Mouse (Mus musculus): ENCODE data around the gene Mnat1.
"Not testable (repeated sequence)": the region's sequence is repeated elsewhere in the genome, so short reads cannot be mapped to it uniquely, and the experiment has no call there.

Mnat1 gene

DNA sequence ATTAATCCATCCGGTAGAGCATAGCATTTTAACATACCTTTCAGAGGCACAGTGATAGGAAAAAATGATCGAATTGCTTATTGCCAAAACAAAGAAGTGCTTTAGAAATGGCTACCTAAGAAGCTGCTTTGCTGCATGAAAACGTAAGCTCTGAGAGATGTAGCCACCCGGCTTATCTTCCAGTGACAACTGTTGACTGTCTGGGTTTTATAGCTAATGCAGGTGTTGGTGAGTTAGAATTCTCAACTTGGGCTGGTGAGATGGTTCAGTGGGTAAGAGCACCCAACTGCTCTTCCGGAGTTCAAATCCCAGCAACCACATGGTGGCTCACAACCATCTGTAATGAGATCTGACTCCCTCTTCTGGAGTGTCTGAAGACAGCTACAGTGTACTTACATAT, 27.5 kb downstream of the Mnat1 start:
- DNase-seq: not testable (repeated sequence)

DNA sequence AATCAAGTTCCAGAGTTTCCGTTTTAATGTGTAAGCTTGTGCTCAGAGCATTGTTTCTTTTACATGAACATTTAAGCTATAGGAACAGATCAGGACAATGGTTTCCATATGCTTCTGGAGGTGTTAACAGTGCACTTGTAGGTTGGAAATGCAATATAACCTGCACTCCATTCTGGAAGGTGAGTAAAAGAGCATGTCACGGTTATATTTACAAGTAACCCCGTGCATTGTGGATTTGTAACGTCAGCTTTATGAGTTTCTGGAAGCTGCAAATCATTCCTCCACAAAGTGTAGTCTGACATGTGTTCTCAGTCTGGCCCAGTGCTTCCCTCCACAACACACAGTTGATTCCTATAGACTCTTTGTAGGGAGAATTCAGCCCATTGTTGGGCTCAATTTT, 30.6 kb downstream of the Mnat1 start:
- DNase-seq: no peak

DNA sequence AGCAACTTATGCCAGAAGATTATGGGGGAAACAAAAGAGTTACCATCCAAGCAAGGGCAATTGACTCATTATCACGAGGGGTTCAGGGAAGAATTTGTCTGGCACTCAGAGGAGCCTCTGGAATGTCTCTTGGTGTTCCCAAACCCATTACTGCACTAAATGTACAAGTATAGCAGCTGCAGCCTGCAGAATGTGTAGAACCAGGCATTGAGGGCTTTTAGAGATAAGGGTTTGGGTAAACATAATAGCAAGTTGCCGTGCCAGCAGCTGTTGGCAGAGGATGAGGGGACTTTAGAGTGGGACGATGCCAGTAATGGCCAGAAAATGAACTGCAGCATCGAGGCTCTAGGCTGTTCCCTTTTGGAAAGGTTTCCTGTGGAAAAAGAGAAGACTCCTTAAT, 36.8 kb downstream of the Mnat1 start:
- peak; percentile 94 for DNase-seq

GRCm38 (mm10) chr12:73162408-73163181, 39.1 kb downstream of the Mnat1 start:
- peak; percentile 96 for DNase-seq

- DNase-seq: no peak
Measured at GRCm38 (mm10) chr12:73170794-73171193, 47.3 kb downstream of the Mnat1 start.

GRCm38 (mm10) chr12:73183896-73184295, 60.4 kb downstream of the Mnat1 start:
- no peak for DNase-seq

DNA sequence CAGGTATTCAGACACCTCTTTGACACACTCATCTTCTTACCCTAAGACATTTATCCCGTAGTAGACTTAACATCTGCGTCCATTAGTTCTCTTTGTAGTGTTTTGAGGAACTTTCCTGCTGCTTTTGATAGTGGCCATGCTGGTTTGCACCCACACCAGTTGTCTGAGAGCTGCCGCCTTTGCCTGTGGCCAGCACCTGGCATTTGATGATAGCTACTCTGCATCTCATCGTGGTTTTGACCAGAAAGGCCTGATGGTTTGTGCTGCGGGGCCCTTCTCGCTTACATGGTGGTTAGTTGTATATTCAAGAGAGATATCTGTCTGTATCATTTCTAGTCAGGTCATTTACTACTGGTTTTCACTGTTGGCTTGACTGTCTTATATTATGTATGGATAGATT, 73.8 kb downstream of the Mnat1 start:
- DNase-seq: peak; percentile 40

GRCm38 (mm10) chr12:73198451-73198850, 74.9 kb downstream of the Mnat1 start:
- DNase-seq: peak; percentile 13

DNA sequence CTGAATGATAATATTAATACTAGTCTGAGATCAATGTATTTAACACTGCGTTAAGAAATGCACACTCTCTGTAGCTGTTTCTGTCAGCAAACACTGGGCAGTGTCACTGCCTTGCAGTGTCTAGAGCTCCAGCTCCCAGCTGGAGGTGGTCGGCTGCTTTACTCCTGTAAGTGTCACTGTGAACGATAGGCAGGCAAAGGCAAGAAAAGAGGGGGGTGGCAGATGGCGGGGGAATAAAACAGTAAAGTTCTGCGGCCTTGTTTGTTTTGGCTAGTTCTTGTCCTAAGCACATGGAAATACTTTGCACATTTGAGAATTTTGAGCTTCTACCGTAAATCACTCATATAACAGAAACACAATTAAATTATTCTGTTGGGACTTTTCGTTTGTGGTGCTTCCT, 75.9 kb downstream of the Mnat1 start:
- peak; percentile 82 for DNase-seq

GRCm38 (mm10) chr12:73201587-73201986, 78.1 kb downstream of the Mnat1 start:
- DNase-seq: peak; percentile 94

- peak; percentile 92 for DNase-seq
Measured at GRCm38 (mm10) chr12:73205710-73206649, 82.5 kb downstream of the Mnat1 start.

GRCm38 (mm10) chr12:73207008-73207407, 83.5 kb downstream of the Mnat1 start:
- DNase-seq: peak; percentile 90

- peak; percentile 39 for DNase-seq
Measured at GRCm38 (mm10) chr12:73207461-73207860, 83.9 kb downstream of the Mnat1 start.

GRCm38 (mm10) chr12:73208518-73208917, 85.0 kb downstream of the Mnat1 start:
- DNase-seq: no peak

DNA sequence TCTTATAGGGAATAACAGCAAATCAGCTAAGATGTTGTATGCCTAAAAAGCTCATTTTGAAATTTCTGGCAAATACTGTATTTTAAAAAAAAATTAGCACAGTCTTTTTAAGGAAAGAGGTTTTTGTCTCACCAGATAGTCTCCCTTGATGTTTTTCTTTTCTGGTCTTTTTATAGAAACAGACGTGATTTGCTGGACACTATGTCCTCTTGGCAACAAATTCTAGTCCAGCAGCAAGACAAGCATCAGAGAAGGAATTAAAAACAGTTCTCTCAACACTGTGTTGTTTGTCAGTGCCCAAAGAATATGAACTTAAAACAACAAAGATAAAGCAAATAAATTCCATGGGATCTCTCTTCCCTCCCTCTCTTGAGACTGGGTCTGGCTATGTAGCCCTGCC, 85.6 kb downstream of the Mnat1 start:
- DNase-seq: no peak

- DNase-seq: no peak
Measured at GRCm38 (mm10) chr12:73210454-73210853, 86.9 kb downstream of the Mnat1 start.

- DNase-seq: no peak
Measured at GRCm38 (mm10) chr12:73215773-73216172, 92.3 kb downstream of the Mnat1 start.

DNA sequence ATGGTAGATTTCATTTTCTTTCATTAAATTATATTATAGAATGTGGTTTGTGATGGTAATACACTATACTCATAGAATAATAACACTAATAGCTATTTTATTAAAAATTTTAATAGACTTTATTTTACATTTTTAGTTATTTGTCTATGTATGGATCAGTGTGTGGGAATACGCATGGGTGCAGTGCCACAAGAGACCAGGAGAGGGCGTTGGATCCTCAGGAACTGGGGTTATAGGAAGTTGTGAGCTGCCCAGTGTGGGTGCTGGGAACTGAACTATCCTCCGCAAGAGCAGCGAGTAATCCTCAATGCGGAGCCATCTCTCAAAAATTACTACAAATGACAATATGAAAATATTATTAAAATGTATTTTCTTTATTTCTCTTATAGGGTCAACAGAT, 95.1 kb downstream of the Mnat1 start:
- DNase-seq: no peak

DNA sequence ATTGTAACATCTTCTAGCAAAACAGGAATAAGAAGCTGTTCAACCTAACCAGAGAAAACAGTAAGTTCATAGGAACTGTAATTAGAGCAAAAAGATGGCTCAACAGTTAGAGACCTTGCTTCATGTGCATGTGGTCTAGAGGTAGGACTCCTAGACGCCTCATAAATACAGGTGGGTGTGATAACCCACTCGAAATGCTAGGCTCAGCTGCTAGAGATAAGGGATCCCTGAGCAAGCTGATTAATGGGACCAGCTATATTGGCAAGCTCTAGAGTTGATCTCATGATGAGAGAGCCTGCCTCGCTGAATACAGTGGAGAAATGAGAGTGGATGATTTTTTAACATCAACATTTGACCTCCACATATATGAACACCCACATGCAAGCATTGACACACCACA, 97.7 kb downstream of the Mnat1 start:
- DNase-seq: no peak

DNA sequence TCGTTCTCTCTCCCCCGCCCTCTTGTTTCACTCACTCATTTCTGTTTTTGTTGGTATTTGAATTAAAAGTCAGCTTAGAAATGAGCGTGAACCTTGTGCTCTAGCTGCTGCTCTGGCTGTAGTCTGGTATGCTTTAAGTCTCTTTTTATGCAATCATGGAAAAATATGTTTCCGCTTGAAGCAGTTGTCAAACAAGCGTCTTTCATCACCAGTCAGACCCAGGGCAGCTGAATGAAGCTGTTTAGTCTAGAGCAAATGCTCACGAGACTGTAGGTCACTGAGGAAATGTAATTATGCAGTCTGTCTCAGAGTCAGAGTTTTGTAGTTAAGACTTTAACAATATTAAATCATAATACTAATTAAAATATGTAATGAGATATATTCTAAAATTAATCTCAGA, 100.4 kb downstream of the Mnat1 start:
- DNase-seq: no peak

DNA sequence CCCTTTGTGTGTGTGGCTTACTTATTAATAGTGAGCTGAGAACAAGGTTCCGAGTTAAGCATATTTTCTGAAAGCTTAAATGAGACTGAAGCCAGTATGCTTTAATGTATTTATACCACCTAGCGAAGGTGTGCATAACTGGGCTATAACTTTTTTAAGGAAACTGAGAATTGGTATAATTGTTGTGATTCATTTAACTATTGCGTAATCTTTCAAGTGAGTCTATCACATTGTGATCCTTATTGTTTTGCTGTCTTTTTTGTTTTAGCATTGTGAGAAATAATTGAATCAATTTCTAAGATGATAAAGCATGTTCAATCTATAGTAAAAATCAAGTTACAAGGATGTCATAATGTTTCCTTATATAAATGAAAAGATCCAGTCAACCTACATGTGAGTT, 104.9 kb downstream of the Mnat1 start:
- no peak for DNase-seq

GRCm38 (mm10) chr12:73230196-73230595, 106.7 kb downstream of the Mnat1 start:
- DNase-seq: no peak

DNA sequence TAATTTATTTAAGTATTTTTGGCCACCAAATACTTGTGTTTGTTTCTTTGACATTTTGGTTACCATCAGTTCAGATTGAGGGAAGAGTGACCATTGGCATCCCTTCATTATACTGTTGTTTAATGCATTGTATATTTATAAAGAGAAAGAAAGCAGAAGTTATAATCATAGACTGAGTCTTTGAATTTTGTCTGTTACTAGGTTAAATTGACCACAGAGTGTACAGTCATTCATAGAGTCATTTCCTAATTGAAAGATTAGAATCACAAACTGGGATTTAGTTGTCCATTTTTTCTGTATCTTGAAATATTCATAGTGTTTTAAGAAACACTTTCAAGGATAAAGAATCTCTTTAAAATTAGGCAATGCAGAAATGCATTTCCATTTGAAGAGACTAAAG, 108.0 kb downstream of the Mnat1 start:
- DNase-seq: no peak

GRCm38 (mm10) chr12:73232586-73232985, 109.1 kb downstream of the Mnat1 start:
- no peak for DNase-seq
